Mouse (Mus musculus): ENCODE results near the gene Gm12185.
"Not testable (repeated sequence)": the region's sequence is repeated elsewhere in the genome, so short reads cannot be mapped to it uniquely, and the experiment has no call there.

GRCm38 (mm10) chr11:48933422-48933821 is 58.6 kb downstream of the Gm12185 start:
- not testable (repeated sequence) for TF ChIP-seq GATA1 (IDR thresholded peaks at IDR 0.05; ENCODE audit: borderline replicate concordance, low read length); FLI1 (IDR thresholded peaks at IDR 0.05; ENCODE audit: low read length)

All from megakaryocyte, embryonic 14.5 days (primary cell).